Mouse (Mus musculus) Patski (cell line): ENCODE measurements around the gene Gm13287. TPM values are rescaled to one million over a fixed set of nuclear protein-coding genes. Genes with fewer than 3 reads are reported as not detected.
"Not testable (repeated sequence)": the region's sequence is repeated elsewhere in the genome, so short reads cannot be mapped to it uniquely, and the experiment has no call there.

Experiments
- ATAC-seq: fragments of 100-300 bp; one replicate; pipeline ENCODE4 v1.8.0; 2021
- CTCF ChIA-PET: fragments of 350-600 bp; sonication (Branson Sonifier 250); formaldehyde crosslinking; loops from one replicate; lab custom pipeline; 2022; ENCODE audit warnings: inconsistent platforms; lab: Charles Lee
- POLR2A ChIA-PET: fragments of 350-600 bp; sonication (Branson Sonifier 250); formaldehyde crosslinking; loops from one replicate; lab custom pipeline; 2022; ENCODE audit warnings: antibody characterized with exemption, inconsistent platforms; lab: Charles Lee
- DNase-seq: peaks from one replicate; pipeline ENCODE4 v3.0.0-alpha.2; 2011; ENCODE audit warnings: low read depth, low spot score
- H3K27me3 ChIP-seq: fragments of 371-371 bp; one replicate; pipeline ENCODE4 v1.5.1; 2021
- in situ Hi-C: fragments of 300-500 bp; cut with MboI; formaldehyde crosslinking; loops from 3 replicates; pipeline ENCODE4 v1.11.1; 2018; ENCODE audit warnings: low pct_unique_long_range_greater_than_20kb, mixed read lengths
- polyA plus RNA-seq: library from polyadenylated mRNA; unstranded; gene quantifications from one replicate; pipeline ENCODE4 v1.2.3, GENCODE M21; 2021

The Gm13287 gene
- polyA plus RNA-seq, 1 experiment from 2014 or later: 2.1 TPM

DNA sequence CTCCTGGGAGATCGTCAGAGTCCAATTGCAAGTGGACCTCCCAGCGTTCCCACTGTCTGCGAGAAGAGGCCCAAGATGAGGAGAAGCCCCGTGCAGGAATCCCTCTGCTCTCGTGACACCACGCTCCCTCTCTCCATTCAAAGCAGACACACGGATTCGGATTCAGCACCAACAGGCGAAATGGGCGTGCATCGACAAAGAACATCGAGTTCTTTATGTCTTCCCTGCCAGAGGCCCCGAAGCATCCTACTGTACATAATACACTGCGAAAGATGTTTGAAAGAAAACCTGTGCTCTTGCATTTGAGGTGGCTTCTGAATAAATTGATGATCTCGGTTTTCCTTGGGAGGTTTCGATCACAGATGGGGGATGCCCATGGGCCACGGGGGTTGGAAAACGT lies 22.7 kb upstream of the Gm13287 start:
- in situ Hi-C loops, POLR2A ChIA-PET, DNase-seq, CTCF ChIA-PET, ATAC-seq, H3K27me3 ChIP-seq: not testable (repeated sequence)

DNA sequence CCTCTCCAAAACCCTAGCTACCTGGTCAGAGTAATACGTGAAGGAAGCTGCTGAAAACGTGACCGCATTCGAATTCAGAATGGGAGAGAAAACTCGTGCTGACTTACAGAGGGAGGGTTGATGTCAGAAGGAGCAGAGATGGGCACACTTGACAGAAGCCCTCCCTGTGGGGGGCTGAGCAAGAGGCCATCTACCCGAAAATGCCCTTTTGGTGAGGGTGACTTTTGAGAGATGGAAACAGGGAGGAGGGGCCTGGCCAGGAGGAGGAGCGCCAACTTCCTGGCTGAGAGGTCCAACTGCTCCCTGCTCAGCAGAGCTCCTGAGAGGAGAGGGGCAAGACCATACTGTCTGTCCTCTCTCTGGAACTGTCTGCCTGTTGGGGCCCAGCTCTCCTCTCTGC lies 21.2 kb upstream of the Gm13287 start, which contains the start of gene Ifnz:
Gene Ifnz, plus strand, starts transcription at position 301 of the 400 bp plus-strand sequence.
- DNase-seq, POLR2A ChIA-PET, in situ Hi-C loops, H3K27me3 ChIP-seq, ATAC-seq, CTCF ChIA-PET: not testable (repeated sequence)

DNA sequence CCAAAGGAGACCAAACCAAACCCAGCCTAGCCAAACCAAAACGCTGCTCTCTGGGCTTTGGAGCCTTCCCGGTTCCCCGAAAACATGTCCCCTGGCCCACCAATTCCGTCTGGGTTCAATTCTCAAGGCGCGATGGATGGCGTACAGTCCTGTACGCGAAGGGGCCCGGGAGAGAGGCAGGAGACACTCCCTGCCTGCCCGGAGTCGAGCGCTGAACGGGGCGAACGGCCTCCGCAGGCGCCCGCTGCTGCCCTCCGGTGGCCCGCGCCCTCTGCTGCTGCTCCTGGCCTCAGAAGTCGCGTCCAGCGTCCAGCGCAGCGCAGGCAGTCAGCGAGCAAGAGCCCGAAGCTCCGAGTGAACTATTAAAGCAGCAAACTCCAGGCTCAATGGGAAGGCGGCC lies 20.7 kb upstream of the Gm13287 start:
- in situ Hi-C loops: not testable (repeated sequence)

GRCm38 (mm10) chr4:88785409-88785808 lies 17.6 kb upstream of the Gm13287 start, which contains the start of gene Gm13276:
TSS of gene Gm13276 (plus strand) at chr4:88785709.
- CTCF ChIA-PET, DNase-seq, POLR2A ChIA-PET, H3K27me3 ChIP-seq, in situ Hi-C loops, ATAC-seq: not testable (repeated sequence)

More for the DNA sequence above, 20.7 kb upstream of the Gm13287 start:
- CTCF ChIA-PET, DNase-seq, POLR2A ChIA-PET, H3K27me3 ChIP-seq, ATAC-seq: not testable (repeated sequence)

DNA sequence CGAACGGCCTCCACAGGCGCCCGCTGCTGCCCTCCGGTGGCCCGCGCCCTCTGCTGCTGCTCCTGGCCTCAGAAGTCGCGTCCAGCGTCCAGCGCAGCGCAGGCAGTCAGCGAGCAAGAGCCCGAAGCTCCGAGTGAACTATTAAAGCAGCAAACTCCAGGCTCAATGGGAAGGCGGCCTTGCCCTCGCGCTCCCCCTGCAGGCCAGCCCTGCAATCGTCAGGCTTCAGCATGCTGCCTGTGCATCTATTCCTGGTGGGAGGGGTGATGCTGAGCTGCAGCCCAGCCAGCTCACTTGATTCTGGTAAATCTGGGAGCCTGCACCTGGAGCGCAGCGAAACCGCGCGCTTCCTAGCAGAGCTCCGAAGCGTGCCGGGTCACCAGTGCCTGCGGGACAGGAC lies 14.7 kb upstream of the Gm13287 start, which contains the start of gene Gm13277:
Gene Gm13277, plus strand, starts transcription at position 231 of the 400 bp plus-strand sequence.
- POLR2A ChIA-PET, ATAC-seq, H3K27me3 ChIP-seq, DNase-seq, in situ Hi-C loops, CTCF ChIA-PET: not testable (repeated sequence)

- H3K27me3 ChIP-seq, ATAC-seq, DNase-seq, POLR2A ChIA-PET, CTCF ChIA-PET, in situ Hi-C loops: not testable (repeated sequence)
Observed at GRCm38 (mm10) chr4:88791250-88791649, 11.8 kb upstream of the Gm13287 start, which contains the start of gene Gm13278. TSS of gene Gm13278 (plus strand) at chr4:88791550.

DNA sequence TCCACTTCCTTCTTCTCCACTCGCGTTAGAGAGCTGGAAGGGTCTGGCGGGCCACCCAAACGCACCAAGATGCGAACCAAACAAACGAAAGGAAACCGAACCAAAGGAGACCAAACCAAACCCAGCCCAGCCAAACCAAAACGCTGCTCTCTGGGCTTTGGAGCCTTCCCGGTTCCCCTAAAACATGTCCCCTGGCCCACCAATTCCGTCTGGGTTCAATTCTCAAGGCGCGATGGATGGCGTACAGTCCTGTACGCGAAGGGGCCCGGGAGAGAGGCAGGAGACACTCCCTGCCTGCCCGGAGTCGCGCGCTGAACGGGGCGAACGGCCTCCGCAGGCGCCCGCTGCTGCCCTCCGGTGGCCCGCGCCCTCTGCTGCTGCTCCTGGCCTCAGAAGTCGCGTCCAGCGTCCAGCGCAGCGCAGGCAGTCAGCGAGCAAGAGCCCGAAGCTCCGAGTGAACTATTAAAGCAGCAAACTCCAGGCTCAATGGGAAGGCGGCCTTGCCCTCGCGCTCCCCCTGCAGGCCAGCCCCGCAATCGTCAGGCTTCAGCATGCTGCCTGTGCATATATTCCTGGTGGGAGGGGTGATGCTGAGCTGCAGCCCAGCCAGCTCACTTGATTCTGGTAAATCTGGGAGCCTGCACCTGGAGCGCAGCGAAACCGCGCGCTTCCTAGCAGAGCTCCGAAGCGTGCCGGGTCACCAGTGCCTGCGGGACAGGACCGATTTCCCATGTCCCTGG lies 8.9 kb upstream of the Gm13287 start, which contains the start of gene Gm13275:
Gene Gm13275, plus strand, starts transcription at position 552 of the 740 bp plus-strand sequence.
- DNase-seq, POLR2A ChIA-PET, H3K27me3 ChIP-seq, CTCF ChIA-PET, in situ Hi-C loops, ATAC-seq: not testable (repeated sequence)

DNA sequence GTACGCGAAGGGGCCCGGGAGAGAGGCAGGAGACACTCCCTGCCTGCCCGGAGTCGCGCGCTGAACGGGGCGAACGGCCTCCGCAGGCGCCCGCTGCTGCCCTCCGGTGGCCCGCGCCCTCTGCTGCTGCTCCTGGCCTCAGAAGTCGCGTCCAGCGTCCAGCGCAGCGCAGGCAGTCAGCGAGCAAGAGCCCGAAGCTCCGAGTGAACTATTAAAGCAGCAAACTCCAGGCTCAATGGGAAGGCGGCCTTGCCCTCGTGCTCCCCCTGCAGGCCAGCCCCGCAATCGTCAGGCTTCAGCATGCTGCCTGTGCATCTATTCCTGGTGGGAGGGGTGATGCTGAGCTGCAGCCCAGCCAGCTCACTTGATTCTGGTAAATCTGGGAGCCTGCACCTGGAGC lies 6.0 kb upstream of the Gm13287 start, which contains the start of gene Gm13279:
Gene Gm13279, plus strand, starts transcription at position 301 of the 400 bp plus-strand sequence.
- DNase-seq, POLR2A ChIA-PET, ATAC-seq, CTCF ChIA-PET, H3K27me3 ChIP-seq, in situ Hi-C loops: not testable (repeated sequence)

DNA sequence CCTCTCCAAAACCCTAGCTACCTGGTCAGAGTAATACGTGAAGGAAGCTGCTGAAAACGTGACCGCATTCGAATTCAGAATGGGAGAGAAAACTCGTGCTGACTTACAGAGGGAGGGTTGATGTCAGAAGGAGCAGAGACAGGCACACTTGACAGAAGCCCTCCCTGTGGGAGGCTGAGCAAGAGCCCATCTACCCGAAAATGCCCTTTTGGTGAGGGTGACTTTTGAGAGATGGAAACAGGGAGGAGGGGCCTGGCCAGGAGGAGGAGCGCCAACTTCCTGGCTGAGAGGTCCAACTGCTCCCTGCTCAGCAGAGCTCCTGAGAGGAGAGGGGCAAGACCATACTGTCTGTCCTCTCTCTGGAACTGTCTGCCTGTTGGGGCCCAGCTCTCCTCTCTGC lies 3.7 kb upstream of the Gm13287 start, which contains the start of gene Gm13285:
Gene Gm13285, plus strand, starts transcription at position 301 of the 400 bp plus-strand sequence.
- H3K27me3 ChIP-seq, POLR2A ChIA-PET, ATAC-seq, DNase-seq, in situ Hi-C loops, CTCF ChIA-PET: not testable (repeated sequence)

- CTCF ChIA-PET, DNase-seq, in situ Hi-C loops, ATAC-seq, H3K27me3 ChIP-seq, POLR2A ChIA-PET: not testable (repeated sequence)
Observed at GRCm38 (mm10) chr4:88805231-88805630, 2.2 kb downstream of the Gm13287 start, which contains the start of gene Gm13288. TSS of gene Gm13288 (plus strand) at chr4:88805531.

- ATAC-seq, CTCF ChIA-PET, DNase-seq, in situ Hi-C loops, POLR2A ChIA-PET, H3K27me3 ChIP-seq: not testable (repeated sequence)
Observed at GRCm38 (mm10) chr4:88805761-88806160, 2.7 kb downstream of the Gm13287 start.
